Comparison of ENCODE assay signal across 12 mouse cellular contexts in the genomic region with DNA sequence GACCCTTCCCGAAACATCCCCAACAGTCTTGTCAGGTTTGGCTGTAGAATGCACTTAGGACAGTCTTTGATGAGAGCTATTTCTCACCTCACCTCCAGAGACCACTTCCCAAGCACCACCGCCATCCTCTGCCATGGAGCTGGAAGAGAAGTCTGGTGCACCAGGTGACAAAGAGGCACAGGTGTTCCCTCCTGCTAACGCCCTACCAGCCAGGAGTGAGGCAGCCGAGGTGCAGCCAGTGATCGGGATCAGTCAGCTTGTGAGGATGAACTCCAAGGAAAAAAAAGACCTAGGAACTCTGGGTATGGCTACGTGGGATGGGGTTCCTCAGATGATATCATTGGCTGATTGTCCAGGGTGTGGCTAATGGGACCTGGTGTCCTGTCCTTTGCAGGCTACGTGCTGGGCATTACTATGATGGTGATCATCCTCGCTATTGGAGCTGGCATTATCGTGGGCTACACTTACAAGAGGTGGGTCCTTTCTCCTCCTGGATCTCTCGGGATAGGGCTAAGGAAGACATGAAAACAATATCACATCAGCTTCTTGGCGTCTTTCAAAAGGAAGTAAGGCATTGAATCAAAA. TPM values are rescaled to one million over a fixed set of nuclear protein-coding genes. Genes with fewer than 3 reads are reported as not detected.
DNase-seq lines count a peak whose midpoint lies in the region; ATAC-seq lines count a peak whose summit lies in the region.
"Had no signal": no experiment of that assay in that cellular context is flagged by ENCODE, and none has a peak within 500 bp of the region (broad histone marks: within the 10 kb centered on the region; RNA-seq: fewer than 3 reads in every experiment).

No protein-coding gene starts in this region.

- DNase-seq in forebrain, embryonic 10.5 days (ENCODE audit: extremely low spot score, low spot score) = no peak
- no peak for DNase-seq in hindbrain, embryonic 11.5 days (ENCODE audit: low spot score)
- no peak for DNase-seq in neural tube, embryonic 10.5 days (ENCODE audit: extremely low spot score, low spot score)
- DNase-seq: lung, adult 18-20 months; thymus, postnatal 36 days had no signal

- no peak overlapping the region for H3K4me2 ChIP-seq in forebrain, embryonic 13.5 days
- no peak overlapping the region; the same call in 1 of the 2 replicates for H3K4me2 ChIP-seq in hindbrain, embryonic 16.5 days (ENCODE audit: low read length)
- no peak overlapping the region for H3K4me2 ChIP-seq in hindbrain, embryonic 11.5 days (replicated peaks; ENCODE audit: low read depth, low read length)
- 0 out of 2 replicates have a peak overlapping the region, but pooled peaks have one; percentile 91 for H3K4me2 ChIP-seq in neural tube, embryonic 12.5 days (replicated peaks)
- H3K4me2 ChIP-seq in neural tube, embryonic 15.5 days = no peak overlapping the region

- WGBS in forebrain, embryonic 10.5 days = 91% methylated on average over 11 of the region's 11 CpGs
- WGBS in forebrain, embryonic 13.5 days = 90% methylated on average over 11 of the region's 11 CpGs
- 92% methylated on average over 11 of the region's 11 CpGs for WGBS in hindbrain, embryonic 16.5 days
- WGBS in hindbrain, embryonic 11.5 days = 85% methylated on average over 11 of the region's 11 CpGs
- 92% methylated on average over 11 of the region's 11 CpGs for WGBS in neural tube, embryonic 12.5 days
- 91% methylated on average over 11 of the region's 11 CpGs for WGBS in neural tube, embryonic 15.5 days

- no peak for ATAC-seq in forebrain, embryonic 13.5 days
- ATAC-seq in hindbrain, embryonic 16.5 days = no peak
- ATAC-seq in hindbrain, embryonic 11.5 days (ENCODE audit: low FRiP score) = no peak
- ATAC-seq in neural tube, embryonic 12.5 days (ENCODE audit: low FRiP score, low read depth) = no peak
- ATAC-seq in neural tube, embryonic 15.5 days (ENCODE audit: low FRiP score) = no peak
- ATAC-seq in inflammation-experienced regulatory T-cells, adult 6 months = no peak

- no peaks in the 10 kb centered on the region for H3K36me3 ChIP-seq in forebrain, embryonic 10.5 days (replicated peaks)
- peaks cover 13% of the 10 kb centered on the region; the same call in 1 of the 2 replicates for H3K36me3 ChIP-seq in forebrain, embryonic 13.5 days (ENCODE audit: poor library complexity, severe bottlenecking)
- H3K36me3 ChIP-seq in hindbrain, embryonic 16.5 days (ENCODE audit: control insufficient read depth, insufficient read depth, low read length) = no peaks in the 10 kb centered on the region; the same call in 1 of the 2 replicates
- H3K36me3 ChIP-seq in hindbrain, embryonic 11.5 days (ENCODE audit: control insufficient read depth, insufficient read depth, low read length) = no peaks in the 10 kb centered on the region
- H3K36me3 ChIP-seq in neural tube, embryonic 12.5 days = no peaks in the 10 kb centered on the region
- H3K36me3 ChIP-seq in neural tube, embryonic 15.5 days = peaks cover 11% of the 10 kb centered on the region; the same call in 1 of the 2 replicates

- no peak overlapping the region for H3K9ac ChIP-seq in forebrain, embryonic 13.5 days
- H3K9ac ChIP-seq in hindbrain, embryonic 16.5 days (ENCODE audit: low read depth, low read length) = peak overlapping the region; percentile 24; the same call in 1 of the 2 replicates
- no peak overlapping the region for H3K9ac ChIP-seq in hindbrain, embryonic 11.5 days (ENCODE audit: low read depth, low read length)
- H3K9ac ChIP-seq in neural tube, embryonic 12.5 days = no peak overlapping the region
- 0 out of 2 replicates have a peak overlapping the region, but pooled peaks have one; percentile 14 for H3K9ac ChIP-seq in neural tube, embryonic 15.5 days (replicated peaks)
- H3K9ac ChIP-seq: embryonic facial prominence, embryonic 13.5 days had no signal

- 0 out of 2 replicates have a peak overlapping the region, but pooled peaks have one; percentile 85 for H3K27ac ChIP-seq in forebrain, embryonic 10.5 days
- no peak overlapping the region for H3K27ac ChIP-seq in forebrain, embryonic 13.5 days
- H3K27ac ChIP-seq in hindbrain, embryonic 16.5 days (ENCODE audit: low read depth, low read length) = no peak overlapping the region; the same call in 1 of the 2 replicates
- no peak overlapping the region for H3K27ac ChIP-seq in hindbrain, embryonic 11.5 days (ENCODE audit: low read depth, low read length)
- H3K27ac ChIP-seq in neural tube, embryonic 12.5 days = no peak overlapping the region
- no peak overlapping the region for H3K27ac ChIP-seq in neural tube, embryonic 15.5 days (replicated peaks)
- H3K27ac ChIP-seq: macrophage had no signal

- peaks cover 60% of the 10 kb centered on the region for H3K4me1 ChIP-seq in forebrain, embryonic 10.5 days
- H3K4me1 ChIP-seq in forebrain, embryonic 13.5 days = peaks cover 44% of the 10 kb centered on the region
- peaks cover 30% of the 10 kb centered on the region for H3K4me1 ChIP-seq in hindbrain, embryonic 16.5 days (ENCODE audit: control insufficient read depth, insufficient read depth, low read depth, low read length)
- peaks cover 5% of the 10 kb centered on the region; the same call in 1 of the 2 replicates for H3K4me1 ChIP-seq in hindbrain, embryonic 11.5 days (replicated peaks; ENCODE audit: control insufficient read depth, insufficient read depth, low read length)
- H3K4me1 ChIP-seq in neural tube, embryonic 12.5 days = peaks cover 28% of the 10 kb centered on the region
- peaks cover 60% of the 10 kb centered on the region for H3K4me1 ChIP-seq in neural tube, embryonic 15.5 days

- H3K9me3 ChIP-seq in forebrain, embryonic 10.5 days = no peaks in the 10 kb centered on the region
- no peaks in the 10 kb centered on the region for H3K9me3 ChIP-seq in forebrain, embryonic 13.5 days (replicated peaks)
- no peaks in the 10 kb centered on the region for H3K9me3 ChIP-seq in hindbrain, embryonic 16.5 days (ENCODE audit: control insufficient read depth, low read length)
- no peaks in the 10 kb centered on the region for H3K9me3 ChIP-seq in hindbrain, embryonic 11.5 days (ENCODE audit: control insufficient read depth, low read length)
- H3K9me3 ChIP-seq in neural tube, embryonic 12.5 days = no peaks in the 10 kb centered on the region
- H3K9me3 ChIP-seq in neural tube, embryonic 15.5 days (replicated peaks) = no peaks in the 10 kb centered on the region
- H3K9me3 ChIP-seq: embryonic facial prominence, embryonic 13.5 days had no signal

- no peak overlapping the region for H3K4me3 ChIP-seq in forebrain, embryonic 10.5 days
- no peak overlapping the region for H3K4me3 ChIP-seq in forebrain, embryonic 13.5 days
- H3K4me3 ChIP-seq in hindbrain, embryonic 16.5 days (ENCODE audit: low read length) = no peak overlapping the region
- H3K4me3 ChIP-seq in hindbrain, embryonic 11.5 days (ENCODE audit: low read depth, low read length) = no peak overlapping the region
- no peak overlapping the region for H3K4me3 ChIP-seq in neural tube, embryonic 12.5 days
- no peak overlapping the region for H3K4me3 ChIP-seq in neural tube, embryonic 15.5 days (replicated peaks)

- H3K27me3 ChIP-seq in forebrain, embryonic 10.5 days (ENCODE audit: poor library complexity, severe bottlenecking) = peaks cover 21% of the 10 kb centered on the region
- no peaks in the 10 kb centered on the region for H3K27me3 ChIP-seq in forebrain, embryonic 13.5 days
- no peaks in the 10 kb centered on the region for H3K27me3 ChIP-seq in hindbrain, embryonic 16.5 days (replicated peaks; ENCODE audit: control insufficient read depth, insufficient read depth, low read length)
- no peaks in the 10 kb centered on the region for H3K27me3 ChIP-seq in hindbrain, embryonic 11.5 days (ENCODE audit: control insufficient read depth, insufficient read depth, low read length)
- no peaks in the 10 kb centered on the region for H3K27me3 ChIP-seq in neural tube, embryonic 12.5 days (replicated peaks)
- H3K27me3 ChIP-seq in neural tube, embryonic 15.5 days (replicated peaks) = no peaks in the 10 kb centered on the region
- H3K27me3 ChIP-seq: embryonic facial prominence, embryonic 13.5 days had no signal

RNA-seq across cellular contexts. Expression of gene Pik3ip1, which starts 3.0 kb away (rescaled TPM):
- polyA plus RNA-seq in forebrain, embryonic 10.5 days (2016; fragmentation: Nextera tagmentation; extraction: Ambion mirVana) = 5.6 and 6.2 TPM in 2 replicates
- polyA plus RNA-seq in forebrain, embryonic 13.5 days (2015; fragmentation: Nextera tagmentation; extraction: Ambion mirVana) = 18.7 and 22.8 TPM in 2 replicates
- 30.8 and 36.1 TPM in 2 replicates for polyA plus RNA-seq in hindbrain, embryonic 16.5 days (2015; fragmentation: Nextera tagmentation; extraction: Ambion mirVana)
- polyA plus RNA-seq in hindbrain, embryonic 11.5 days (2014; fragmentation: Nextera tagmentation; extraction: Ambion mirVana) = 11.5 and 12.0 TPM in 2 replicates
- polyA plus RNA-seq in neural tube, embryonic 12.5 days (2016; fragmentation: Nextera tagmentation; extraction: Ambion mirVana) = 21.2 and 22.6 TPM in 2 replicates
- polyA plus RNA-seq in neural tube, embryonic 15.5 days (2015; fragmentation: Nextera tagmentation; extraction: Ambion mirVana) = 28.7 and 35.3 TPM in 2 replicates
- 10 to 100 TPM; 11.5 to 59.1 (median 35.3) TPM for polyA plus RNA-seq in inflammation-experienced regulatory T-cells, adult 6 months (2017; shearing (Covaris generic))

RNA-seq across cellular contexts. Expression of gene Patz1, which starts 44.5 kb away (rescaled TPM):
- polyA plus RNA-seq in forebrain, embryonic 10.5 days (2016; fragmentation: Nextera tagmentation; extraction: Ambion mirVana) = 96.7 and 111 TPM in 2 replicates
- 77.6 and 85.1 TPM in 2 replicates for polyA plus RNA-seq in forebrain, embryonic 13.5 days (2015; fragmentation: Nextera tagmentation; extraction: Ambion mirVana)
- 35.2 and 40.7 TPM in 2 replicates for polyA plus RNA-seq in hindbrain, embryonic 16.5 days (2015; fragmentation: Nextera tagmentation; extraction: Ambion mirVana)
- polyA plus RNA-seq in hindbrain, embryonic 11.5 days (2014; fragmentation: Nextera tagmentation; extraction: Ambion mirVana) = 91.2 and 97.0 TPM in 2 replicates
- polyA plus RNA-seq in neural tube, embryonic 12.5 days (2016; fragmentation: Nextera tagmentation; extraction: Ambion mirVana) = 115 and 117 TPM in 2 replicates
- polyA plus RNA-seq in neural tube, embryonic 15.5 days (2015; fragmentation: Nextera tagmentation; extraction: Ambion mirVana) = 39.5 and 49.2 TPM in 2 replicates
- polyA plus RNA-seq in inflammation-experienced regulatory T-cells, adult 6 months (2017; shearing (Covaris generic)) = 10 to 100 TPM; 15.5 to 19.6 (median 16.0) TPM

Comparison
In these comparisons a context has a peak if more than half of its experiments do, and no peak if none do; other contexts are left out.
1. H3K9ac ChIP-seq: peak in hindbrain, embryonic 16.5 days (single experiment) and neural tube, embryonic 15.5 days (single experiment); none in forebrain, embryonic 13.5 days (single experiment), hindbrain, embryonic 11.5 days (single experiment) and neural tube, embryonic 12.5 days (single experiment).